Mouse (Mus musculus) midbrain, embryonic 11.5 days (tissue): Measurements from ENCODE around the gene Copa. TPM values are rescaled to one million over a fixed set of nuclear protein-coding genes. Genes with fewer than 3 reads are reported as not detected.

ENCODE experiments used
- ATAC-seq: fragments of 200-750 bp; cut with Nextera tagmentation; 2 replicates; pipeline ENCODE4 v1.8.0; 2017; ENCODE audit warnings: moderate TSS enrichment, moderate library complexity; ENCODE audit not compliant: low FRiP score
- DNase-seq: peaks from one replicate; pipeline ENCODE4 v3.0.0; 2015; ENCODE audit warnings: low spot score; ENCODE audit errors: missing footprints
- H3K27ac ChIP-seq: fragments of 300-500 bp; sonication (generic); 2 replicates; pipeline ENCODE4 v1.5.1; 2014; ENCODE audit warnings: low read depth, low read length
- H3K27me3 ChIP-seq: fragments of 300-500 bp; sonication (generic); 2 replicates; pipeline ENCODE4 v1.6.1; 2014; ENCODE audit warnings: mild to moderate bottlenecking, low read length, moderate library complexity, mixed read lengths; ENCODE audit not compliant: control insufficient read depth, insufficient read depth
- H3K36me3 ChIP-seq: fragments of 300-500 bp; sonication (generic); 2 replicates; pipeline ENCODE4 v1.6.1; 2014; ENCODE audit warnings: mild to moderate bottlenecking, low read length, moderate library complexity, mixed read lengths; ENCODE audit not compliant: control insufficient read depth, insufficient read depth
- H3K4me1 ChIP-seq: fragments of 300-500 bp; sonication (generic); 2 replicates; pipeline ENCODE4 v1.6.1; 2014; ENCODE audit warnings: low read length; ENCODE audit not compliant: control insufficient read depth, insufficient read depth
- H3K4me2 ChIP-seq: fragments of 300-500 bp; sonication (generic); 2 replicates; pipeline ENCODE4 v1.6.1; 2014; ENCODE audit warnings: mild to moderate bottlenecking, moderate library complexity
- H3K4me3 ChIP-seq: fragments of 300-500 bp; sonication (generic); 2 replicates; pipeline ENCODE4 v1.5.1; 2014; ENCODE audit warnings: low read depth, low read length
- H3K9ac ChIP-seq: fragments of 300-500 bp; sonication (generic); 2 replicates; pipeline ENCODE4 v1.6.1; 2014; ENCODE audit warnings: low read length
- H3K9me3 ChIP-seq: fragments of 300-500 bp; sonication (generic); 2 replicates; pipeline ENCODE4 v1.6.1; 2016; ENCODE audit warnings: low read length; ENCODE audit not compliant: control insufficient read depth
- WGBS: fragments of 180-500 bp; shearing (Covaris S2); extraction: QIAGEN DNeasy Blood & Tissue Kit; methylation state at CpG from one replicate; pipeline ENCODE4 v1.1.7; 2014; 5-methylcytosine and 5-hydroxymethylcytosine counted together
- polyA plus RNA-seq: library from polyadenylated mRNA; unstranded; fragments of >200 nt; fragmentation: Nextera tagmentation; extraction: Ambion mirVana; gene quantifications from 2 replicates; pipeline ENCODE4 v1.2.1, GENCODE M21; 2014

Gene Copa
- polyA plus RNA-seq, 1 experiment from 2014 or later: 178 TPM

GRCm38 (mm10) chr1:172147835-172148278 is 65.5 kb downstream of the Copa start, which contains the start of gene Dcaf8:
TSS of gene Dcaf8 (plus strand) at chr1:172148084.
- Histone ChIP-seq H3K27ac (peak within 1 kb of the TSS; percentile 84), H3K27me3 (no peaks in the 10 kb centered on the region), H3K4me3 (peak within 1 kb of the TSS; percentile 80), H3K9ac (peak within 1 kb of the TSS; percentile 97), H3K36me3 (peaks cover 2% of the 10 kb centered on the region; the same call in 1 of the 2 replicates), H3K4me2 (peak within 1 kb of the TSS; percentile 52), H3K9me3 (no peaks in the 10 kb centered on the region), H3K4me1 (peaks cover 6% of the 10 kb centered on the region)
- ATAC-seq (peak; percentile 99), DNase-seq (peak; percentile 99)
- WGBS: under 1% methylated on average over 42 of the region's 42 CpGs

GRCm38 (mm10) chr1:172148279-172148954 is 66.1 kb downstream of the Copa start:
- Histone ChIP-seq H3K4me1 (peaks cover 6% of the 10 kb centered on the region), H3K27ac (peak overlapping the region; percentile 84), H3K4me2 (peak overlapping the region; percentile 52), H3K9ac (peak overlapping the region; percentile 97), H3K9me3 (no peaks in the 10 kb centered on the region), H3K27me3 (no peaks in the 10 kb centered on the region), H3K36me3 (peaks cover 6% of the 10 kb centered on the region), H3K4me3 (peak overlapping the region; percentile 80)
- peak; percentile 96 for DNase-seq
- peak; percentile 70 for ATAC-seq
- under 1% methylated on average over 40 of the region's 40 CpGs for WGBS

GRCm38 (mm10) chr1:172148955-172149815 is 66.9 kb downstream of the Copa start:
- ATAC-seq (no peak), DNase-seq (peak; percentile 88)
- peaks cover 10% of the 10 kb centered on the region for H3K36me3 ChIP-seq
- peak overlapping the region; percentile 52 for H3K4me2 ChIP-seq
- H3K9me3 ChIP-seq: no peaks in the 10 kb centered on the region
- H3K27ac ChIP-seq: peak overlapping the region; percentile 84; the same call in 1 of the 2 replicates
- H3K9ac ChIP-seq: peak overlapping the region; percentile 97
- H3K27me3 ChIP-seq: no peaks in the 10 kb centered on the region
- WGBS: 21% methylated on average over 19 of the region's 19 CpGs
- peak overlapping the region; percentile 80 for H3K4me3 ChIP-seq
- peaks cover 6% of the 10 kb centered on the region for H3K4me1 ChIP-seq

GRCm38 (mm10) chr1:172154536-172154935 is 72.2 kb downstream of the Copa start:
- Histone ChIP-seq H3K9ac (no peak overlapping the region), H3K4me1 (peaks cover under 1% of the 10 kb centered on the region), H3K9me3 (no peaks in the 10 kb centered on the region), H3K4me3 (no peak overlapping the region), H3K27me3 (no peaks in the 10 kb centered on the region), H3K36me3 (peaks cover 10% of the 10 kb centered on the region), H3K27ac (no peak overlapping the region), H3K4me2 (no peak overlapping the region)
- no peak for DNase-seq
- ATAC-seq: no peak
- WGBS: 99% methylated on average over 3 of the region's 3 CpGs

GRCm38 (mm10) chr1:172155518-172155917 is 73.2 kb downstream of the Copa start:
- Histone ChIP-seq H3K36me3 (peaks cover 10% of the 10 kb centered on the region), H3K27ac (no peak overlapping the region), H3K4me1 (no peaks in the 10 kb centered on the region), H3K4me2 (no peak overlapping the region), H3K4me3 (no peak overlapping the region), H3K9me3 (no peaks in the 10 kb centered on the region), H3K9ac (no peak overlapping the region), H3K27me3 (no peaks in the 10 kb centered on the region)
- no peak for ATAC-seq
- WGBS: 96% methylated on average over 3 of the region's 3 CpGs
- no peak for DNase-seq

GRCm38 (mm10) chr1:172159970-172160369 is 77.6 kb downstream of the Copa start:
- Histone ChIP-seq H3K4me3 (no peak overlapping the region), H3K9ac (no peak overlapping the region), H3K36me3 (no peaks in the 10 kb centered on the region), H3K9me3 (no peaks in the 10 kb centered on the region), H3K27me3 (no peaks in the 10 kb centered on the region), H3K4me2 (no peak overlapping the region), H3K27ac (no peak overlapping the region), H3K4me1 (no peaks in the 10 kb centered on the region)
- 82% methylated on average over 4 of the region's 4 CpGs for WGBS
- DNase-seq: no peak
- ATAC-seq: no peak

GRCm38 (mm10) chr1:172160508-172160907 is 78.2 kb downstream of the Copa start:
- ATAC-seq (no peak), DNase-seq (no peak)
- no peak overlapping the region for H3K4me3 ChIP-seq
- H3K27ac ChIP-seq: no peak overlapping the region
- H3K4me1 ChIP-seq: no peaks in the 10 kb centered on the region
- H3K4me2 ChIP-seq: no peak overlapping the region
- no peaks in the 10 kb centered on the region for H3K9me3 ChIP-seq
- H3K9ac ChIP-seq: no peak overlapping the region
- H3K27me3 ChIP-seq: no peaks in the 10 kb centered on the region
- no peaks in the 10 kb centered on the region for H3K36me3 ChIP-seq

GRCm38 (mm10) chr1:172162009-172162408 is 79.7 kb downstream of the Copa start:
- no peak overlapping the region for H3K4me3 ChIP-seq
- no peaks in the 10 kb centered on the region for H3K4me1 ChIP-seq
- DNase-seq (no peak), ATAC-seq (peak; percentile 40; the same call in 1 of the 2 replicates)
- no peak overlapping the region for H3K4me2 ChIP-seq
- peaks cover 2% of the 10 kb centered on the region; the same call in 1 of the 2 replicates for H3K36me3 ChIP-seq
- no peak overlapping the region for H3K9ac ChIP-seq
- no peak overlapping the region for H3K27ac ChIP-seq
- 93% methylated on average over 1 of the region's 1 CpGs for WGBS
- H3K27me3 ChIP-seq: no peaks in the 10 kb centered on the region
- H3K9me3 ChIP-seq: no peaks in the 10 kb centered on the region

GRCm38 (mm10) chr1:172162959-172163358 is 80.6 kb downstream of the Copa start:
- Histone ChIP-seq H3K27ac (no peak overlapping the region), H3K36me3 (peaks cover 3% of the 10 kb centered on the region; the same call in 1 of the 2 replicates), H3K9ac (no peak overlapping the region), H3K4me3 (no peak overlapping the region), H3K9me3 (no peaks in the 10 kb centered on the region), H3K27me3 (no peaks in the 10 kb centered on the region), H3K4me1 (no peaks in the 10 kb centered on the region), H3K4me2 (no peak overlapping the region)
- WGBS: 89% methylated on average over 6 of the region's 6 CpGs
- DNase-seq (no peak), ATAC-seq (no peak)
